Mouse (Mus musculus): ENCODE results near the gene 1700029H14Rik. TPM values are rescaled to one million over a fixed set of nuclear protein-coding genes. Genes with fewer than 3 reads are reported as not detected.

The 1700029H14Rik gene
- polyA plus RNA-seq (2014; fragmentation: Illumina TruSeq; extraction: RNeasy Lipid Tissue Mini Kit (QIAGEN cat#74804); ENCODE audit: low read depth, low replicate concordance) = 149 TPM

DNA sequence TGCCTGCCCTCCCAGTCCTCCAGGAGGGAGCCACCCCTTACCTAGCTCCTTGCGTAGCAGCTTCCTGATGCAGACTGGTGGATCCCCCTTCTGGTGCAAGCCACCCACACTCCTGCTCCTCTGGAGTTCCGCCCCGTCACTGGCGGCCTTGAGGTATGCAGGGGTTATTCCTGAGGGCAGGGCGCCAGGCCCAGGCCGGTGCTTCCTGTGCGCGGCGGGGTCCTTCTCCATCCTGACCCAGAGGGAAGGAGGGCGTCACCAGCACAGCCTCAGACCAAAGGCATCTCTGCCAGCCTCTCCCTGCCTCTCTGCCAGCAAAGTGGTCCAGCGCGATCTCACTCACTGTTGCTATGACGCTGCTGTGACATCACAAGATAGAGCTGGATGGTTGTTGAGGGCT is at the start of gene 1700029H14Rik:
1700029H14Rik (minus strand) TSS at position 344 of the 400 bp plus-strand sequence.

Other genes with a start within 250 kb of the 1700029H14Rik start
- gene Tfdp1, start 223.7 kb downstream of the 1700029H14Rik start, polyA plus RNA-seq (2014; fragmentation: Illumina TruSeq; extraction: RNeasy Lipid Tissue Mini Kit (QIAGEN cat#74804); ENCODE audit: low read depth, low replicate concordance) = 33.8 TPM
- gene Atp4b, start 165.6 kb downstream of the 1700029H14Rik start, polyA plus RNA-seq (2014; fragmentation: Illumina TruSeq; extraction: RNeasy Lipid Tissue Mini Kit (QIAGEN cat#74804); ENCODE audit: low read depth, low replicate concordance) = not detected
- gene Grk1, start 157.4 kb downstream of the 1700029H14Rik start, polyA plus RNA-seq (2014; fragmentation: Illumina TruSeq; extraction: RNeasy Lipid Tissue Mini Kit (QIAGEN cat#74804); ENCODE audit: low read depth, low replicate concordance) = 0.06 TPM
- gene Tmem255b, start 127.3 kb downstream of the 1700029H14Rik start, polyA plus RNA-seq (2014; fragmentation: Illumina TruSeq; extraction: RNeasy Lipid Tissue Mini Kit (QIAGEN cat#74804); ENCODE audit: low read depth, low replicate concordance) = not detected
- 4.6 TPM for gene Gas6, start 68.0 kb downstream of the 1700029H14Rik start, polyA plus RNA-seq (2014; fragmentation: Illumina TruSeq; extraction: RNeasy Lipid Tissue Mini Kit (QIAGEN cat#74804); ENCODE audit: low read depth, low replicate concordance)
- 18.6 TPM for gene Rasa3, start 115.1 kb upstream of the 1700029H14Rik start, polyA plus RNA-seq (2014; fragmentation: Illumina TruSeq; extraction: RNeasy Lipid Tissue Mini Kit (QIAGEN cat#74804); ENCODE audit: low read depth, low replicate concordance)
- 1.6 TPM for gene Cfap97d2, start 143.4 kb upstream of the 1700029H14Rik start, polyA plus RNA-seq (2014; fragmentation: Illumina TruSeq; extraction: RNeasy Lipid Tissue Mini Kit (QIAGEN cat#74804); ENCODE audit: low read depth, low replicate concordance)
- gene Cdc16, start 195.2 kb upstream of the 1700029H14Rik start, polyA plus RNA-seq (2014; fragmentation: Illumina TruSeq; extraction: RNeasy Lipid Tissue Mini Kit (QIAGEN cat#74804); ENCODE audit: low read depth, low replicate concordance) = 30.5 TPM
- gene Upf3a, start 223.2 kb upstream of the 1700029H14Rik start, polyA plus RNA-seq (2014; fragmentation: Illumina TruSeq; extraction: RNeasy Lipid Tissue Mini Kit (QIAGEN cat#74804); ENCODE audit: low read depth, low replicate concordance) = 97.7 TPM

All from testis, adult 10 weeks (tissue).